Mouse (Mus musculus) gastrocnemius, adult 8-10 months (tissue): ENCODE data around the gene Pomgnt2. TPM values are rescaled to one million over a fixed set of nuclear protein-coding genes. Genes with fewer than 3 reads are reported as not detected.

ENCODE experiments used
- DNase-seq, 2 experiments: peaks; one replicate each; pipeline ENCODE4 v3.0.0; 2022; ENCODE audit warnings: low spot score in 2 of 2
- total RNA-seq, 4 experiments: library from RNA; stranded (reverse); gene quantifications; 2 replicates each; pipeline ENCODE4 v1.2.4; 2022

Pomgnt2 gene
- total RNA-seq, 4 experiments from 2014 or later: 14.1 to 17.8 (median 16.4) TPM

DNA sequence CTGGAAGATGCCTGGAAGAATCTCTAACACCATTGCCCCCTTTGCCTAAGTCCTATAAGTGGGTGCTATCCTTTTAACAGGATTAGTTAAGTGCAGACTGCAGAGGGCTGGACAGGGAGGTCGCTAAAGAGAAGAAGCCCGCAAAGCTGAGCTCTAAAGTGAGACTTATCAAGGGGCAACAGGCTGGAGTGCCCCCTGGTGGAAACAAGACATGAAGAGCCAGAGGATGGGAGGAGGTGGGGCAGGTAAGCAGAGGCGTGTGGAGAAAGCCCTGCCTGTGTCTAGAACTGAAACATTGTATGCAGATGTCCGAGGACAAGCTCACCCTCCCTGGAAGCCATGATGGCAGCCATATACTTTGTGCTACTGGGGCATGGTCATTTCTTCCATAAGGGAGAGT is 16.7 kb upstream of the Pomgnt2 start:
- DNase-seq: no peak

DNA sequence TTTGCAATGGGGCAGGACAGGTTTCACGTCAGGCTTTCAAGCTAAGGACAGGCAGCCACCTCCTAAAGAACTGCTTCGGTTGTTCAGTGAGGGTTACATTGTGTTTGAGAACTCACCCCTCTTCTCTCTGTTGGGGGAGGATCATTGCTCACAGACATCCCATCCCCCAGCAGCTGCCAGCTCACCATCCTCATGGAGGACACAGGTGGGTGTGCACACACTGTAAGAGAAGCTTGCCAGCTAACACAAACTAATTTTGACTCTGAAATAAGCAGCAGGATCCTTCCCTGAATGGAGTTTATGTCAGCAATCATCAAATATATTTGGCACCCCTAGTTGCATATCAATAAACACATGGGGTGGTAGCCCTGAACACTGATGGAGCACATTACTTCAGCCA is 15.9 kb upstream of the Pomgnt2 start:
- no peak for DNase-seq

DNA sequence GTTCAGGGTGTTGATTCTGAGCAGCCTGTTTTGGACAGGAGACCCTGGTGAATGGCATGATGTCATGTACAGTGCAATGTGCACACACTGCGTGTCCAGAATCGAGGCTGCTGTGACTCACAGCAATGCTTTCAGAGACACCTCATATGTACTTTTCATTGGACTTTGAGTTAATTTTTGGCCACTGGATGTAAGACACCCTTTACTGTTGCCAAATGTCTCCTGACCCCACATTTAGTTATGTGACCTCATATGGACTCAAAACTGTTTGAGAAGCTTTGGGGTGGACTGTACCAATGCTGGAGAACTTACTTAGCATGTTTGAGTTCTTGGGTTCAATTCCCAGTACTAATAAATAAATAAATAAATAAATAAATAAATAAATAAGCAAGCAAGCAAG is 13.8 kb upstream of the Pomgnt2 start:
- no peak for DNase-seq

- no peak for DNase-seq
Measured at GRCm38 (mm10) chr9:122008876-122009275, 12.0 kb upstream of the Pomgnt2 start.

DNA sequence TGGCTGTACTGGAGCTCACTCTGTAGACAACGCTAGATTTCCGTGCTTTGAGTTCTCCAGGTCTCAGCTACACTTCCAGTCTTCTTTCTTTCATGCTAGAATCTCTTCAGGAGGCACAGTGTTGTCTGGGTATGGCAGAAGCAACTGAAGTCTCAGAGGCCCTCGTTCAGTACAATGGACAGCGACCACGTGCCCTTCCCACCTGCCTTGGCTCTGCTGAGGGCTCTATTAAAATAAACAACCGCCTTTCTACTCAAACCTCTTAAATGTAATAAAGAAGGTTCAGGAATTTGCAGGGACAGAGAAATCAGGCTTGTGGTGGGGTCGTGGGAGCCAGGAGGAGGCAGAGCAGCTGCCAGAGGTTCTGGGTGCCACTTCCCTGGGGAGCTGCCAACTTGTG is 9.7 kb upstream of the Pomgnt2 start:
- DNase-seq: no peak

GRCm38 (mm10) chr9:122006175-122006574 is 9.3 kb upstream of the Pomgnt2 start:
- no peak for DNase-seq

DNA sequence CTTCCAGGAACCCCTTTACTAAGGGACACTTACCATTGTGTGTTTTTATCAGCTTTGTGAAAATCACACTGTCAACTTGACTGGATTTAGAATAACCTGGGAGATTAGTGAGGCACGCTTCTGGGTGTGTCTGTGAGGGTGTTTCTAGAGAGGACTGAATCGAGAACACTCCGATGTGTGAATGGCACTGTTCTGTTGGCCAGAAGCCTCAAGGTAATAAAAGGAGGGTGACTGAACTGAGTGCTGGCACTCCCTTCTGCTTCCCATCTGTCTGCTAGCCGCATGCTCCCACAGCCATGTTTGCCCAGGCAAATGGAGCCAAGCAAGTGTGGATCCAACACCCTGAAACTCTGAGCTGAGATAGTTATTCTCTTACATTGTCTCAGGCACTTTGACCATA is 1.1 kb upstream of the Pomgnt2 start:
- DNase-seq: no peak

DNA sequence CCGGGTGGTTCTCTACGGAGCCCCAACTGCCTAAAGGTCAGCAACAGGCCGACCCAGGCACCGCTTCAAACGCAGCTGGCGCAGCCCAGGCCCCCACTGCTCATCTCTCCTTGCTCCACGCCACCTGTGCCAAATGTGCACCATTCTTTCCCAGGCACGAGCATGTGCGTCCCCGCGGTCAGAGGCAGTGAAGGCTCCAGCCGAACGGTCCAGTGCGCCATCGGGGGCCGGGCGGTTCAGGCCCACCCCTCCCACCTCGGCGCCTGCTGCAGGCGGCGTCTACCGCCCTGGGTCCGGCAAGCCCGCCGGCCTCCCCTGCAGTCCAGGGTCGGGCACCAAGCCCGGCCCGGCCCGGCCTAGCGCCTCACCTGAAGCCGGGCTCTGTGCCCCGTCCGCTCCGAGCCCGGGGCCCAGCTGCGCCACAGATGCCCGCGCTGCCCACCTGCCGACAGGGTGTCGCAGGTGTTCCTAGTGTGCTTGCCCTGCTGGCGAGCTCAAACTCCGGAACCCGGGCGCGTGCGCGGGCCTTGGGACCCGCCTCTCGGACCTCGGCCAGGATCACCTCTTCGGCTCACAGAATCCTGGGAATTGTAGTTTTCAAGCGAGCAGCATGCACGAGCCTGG is 1.3 kb downstream of the Pomgnt2 start:
- DNase-seq: peak; percentile 81

GRCm38 (mm10) chr9:121995077-121995476 is 1.8 kb downstream of the Pomgnt2 start:
- no peak for DNase-seq

GRCm38 (mm10) chr9:121993047-121993446 is 3.9 kb downstream of the Pomgnt2 start:
- DNase-seq: no peak

DNA sequence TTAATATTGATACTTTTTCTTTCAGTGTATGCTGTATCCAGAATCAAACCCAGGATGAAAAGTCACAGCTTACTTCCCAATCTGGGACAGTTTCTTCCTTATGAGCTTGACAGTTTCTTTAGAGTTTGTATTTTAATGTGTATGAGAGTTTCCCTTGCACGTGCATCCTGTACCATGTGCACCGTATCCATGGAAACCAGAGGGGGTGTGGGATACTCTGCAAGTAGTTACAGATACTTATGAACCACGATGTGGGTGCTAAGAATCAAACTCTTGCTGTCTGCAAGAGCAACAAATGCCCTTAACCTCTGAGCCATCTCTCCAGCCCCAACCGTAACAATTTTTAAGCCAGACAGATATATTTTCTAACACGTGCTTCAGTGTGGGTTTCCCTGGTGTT is 5.9 kb downstream of the Pomgnt2 start:
- no peak for DNase-seq

GRCm38 (mm10) chr9:121989536-121989935 is 7.4 kb downstream of the Pomgnt2 start:
- DNase-seq: no peak

- no peak for DNase-seq
Measured at GRCm38 (mm10) chr9:121988910-121989309, 8.0 kb downstream of the Pomgnt2 start.

DNA sequence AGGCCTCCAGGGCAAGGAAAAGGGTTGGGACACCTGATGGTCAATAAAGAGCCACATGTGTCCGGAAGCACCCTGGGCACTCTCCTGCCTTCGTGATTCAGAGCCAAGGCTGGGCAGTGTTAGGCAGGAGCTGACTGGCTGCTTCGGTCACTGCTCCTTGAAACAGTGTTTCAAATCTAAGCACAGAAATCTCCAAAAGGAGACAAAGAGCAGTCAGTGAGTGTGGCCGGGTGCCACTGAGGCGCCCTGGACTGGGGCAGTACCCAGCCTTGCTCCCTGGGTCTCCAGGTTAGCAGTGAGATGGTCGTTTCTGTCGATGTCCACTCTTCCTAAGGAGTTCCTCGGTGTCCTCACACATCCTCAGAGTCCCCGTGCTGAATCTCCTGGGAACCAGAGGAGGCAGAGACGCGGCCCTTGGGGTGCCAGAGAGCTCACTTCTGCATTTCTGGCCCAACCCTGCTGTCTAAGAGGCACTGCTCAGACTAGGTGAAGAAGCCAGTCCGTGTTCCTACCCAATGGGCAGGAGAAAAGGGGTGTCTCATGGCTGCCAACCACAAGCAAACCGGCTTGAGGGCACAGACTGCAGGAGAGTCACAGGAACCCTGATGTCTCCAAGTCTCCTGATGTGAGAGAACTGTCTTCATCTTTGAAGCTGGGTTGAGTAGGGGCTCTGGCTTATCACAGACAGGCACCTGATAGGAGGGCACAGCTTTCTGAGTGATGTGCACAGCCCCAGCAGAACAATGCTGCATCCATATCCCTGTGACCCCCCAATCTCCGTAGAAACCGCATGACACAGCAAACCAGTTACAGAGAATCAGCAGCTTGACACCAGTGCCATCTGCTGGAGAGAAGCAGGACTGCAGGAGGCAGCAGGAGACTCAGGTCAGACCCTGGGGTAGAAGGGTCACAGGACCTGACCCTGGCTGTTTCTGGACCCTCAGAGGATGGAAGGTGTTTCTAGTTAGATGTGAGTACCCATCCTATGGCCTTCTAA is 12.1 kb downstream of the Pomgnt2 start:
- DNase-seq: peak; percentile 64 to 65

DNA sequence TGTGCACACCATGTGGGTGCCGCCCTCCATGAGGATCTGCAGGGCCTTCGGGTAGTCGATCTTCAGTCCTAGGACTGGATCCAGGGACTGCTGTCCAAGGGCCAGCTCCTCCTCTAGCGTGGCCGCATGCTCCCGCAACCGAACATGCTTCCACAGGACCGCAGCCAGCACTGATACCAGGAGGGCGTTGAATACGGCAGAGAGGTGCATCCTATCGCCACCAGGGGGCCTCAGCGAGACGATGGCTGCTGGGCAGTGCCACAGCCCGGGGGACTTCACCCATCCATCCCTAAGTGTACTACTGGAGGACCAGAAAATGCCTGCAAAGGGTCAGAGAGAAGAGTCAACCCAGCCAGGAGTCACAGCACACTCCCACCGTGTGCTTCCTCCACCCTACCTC is 13.4 kb downstream of the Pomgnt2 start:
- DNase-seq: peak; percentile 72 to 73

DNA sequence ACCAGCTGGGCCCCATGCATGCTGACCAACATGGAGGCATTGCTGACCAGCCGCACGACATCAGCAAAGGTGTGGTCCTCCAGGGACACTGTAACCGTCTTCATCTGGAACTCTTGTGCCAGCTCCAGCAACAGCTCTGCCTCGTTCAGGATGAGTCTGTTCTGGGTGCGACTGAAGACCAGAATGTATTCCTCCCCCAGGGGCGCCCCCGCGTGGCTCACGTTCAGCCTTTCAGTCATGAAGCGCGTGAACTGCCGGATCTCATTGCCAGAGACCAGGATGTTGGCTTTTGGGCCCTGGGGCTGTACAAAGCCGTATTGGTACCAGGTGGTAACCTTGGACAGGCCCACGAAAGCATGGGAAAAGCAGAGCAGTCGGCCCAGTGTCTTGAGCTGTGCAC is 14.2 kb downstream of the Pomgnt2 start:
- DNase-seq: no peak

- no peak for DNase-seq
Measured at GRCm38 (mm10) chr9:121982214-121982613, 14.7 kb downstream of the Pomgnt2 start.

DNA sequence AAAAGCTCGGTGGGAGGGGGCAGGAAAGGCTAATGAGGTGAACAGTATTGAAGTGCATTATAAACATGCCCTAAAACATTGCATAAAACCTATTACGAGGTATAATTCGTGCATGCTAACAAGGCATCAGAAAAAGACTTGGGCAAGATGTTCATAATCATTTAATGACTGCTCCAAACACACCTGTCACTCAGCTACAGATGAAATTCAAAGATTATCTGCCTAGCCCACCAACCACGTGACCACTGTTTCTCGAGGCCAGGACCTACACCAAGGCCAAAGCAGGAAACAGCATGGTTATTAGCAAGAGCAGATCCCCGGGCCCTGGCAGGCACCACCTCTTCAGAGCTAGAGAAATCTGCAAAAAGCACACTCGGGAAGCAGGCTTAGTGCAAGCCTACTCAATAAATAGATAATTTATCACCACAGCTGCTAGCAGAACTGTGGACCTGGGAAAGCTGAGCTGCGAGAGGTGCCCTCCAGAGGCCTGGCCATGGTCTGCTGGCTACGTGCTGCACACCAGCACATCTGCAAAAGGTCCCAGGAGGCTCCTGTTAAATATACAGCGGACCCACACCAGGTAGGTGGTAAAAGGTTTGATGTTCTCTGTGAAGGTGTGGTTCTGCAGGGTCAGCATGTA is 15.3 kb downstream of the Pomgnt2 start:
- DNase-seq: no peak

GRCm38 (mm10) chr9:121981046-121981445 is 15.9 kb downstream of the Pomgnt2 start:
- no peak for DNase-seq

- DNase-seq: no peak
Measured at GRCm38 (mm10) chr9:121975321-121975720, 21.6 kb downstream of the Pomgnt2 start.

GRCm38 (mm10) chr9:121974141-121974986 is 22.5 kb downstream of the Pomgnt2 start:
- peak; percentile 17 to 62 for DNase-seq
